Mouse (Mus musculus): ENCODE measurements at regions not wholly inside any gene's neighbourhood (a gene's known extent, or its start where the extent isn't known, plus 50 kb on each side); places are given as distances from the start of the nearest gene placed in this dataset.
A peak's percentile ranks its signal among the peaks of the same experiment; 100 is the strongest.

- H3K4me1 ChIP-seq (ENCODE audit: control insufficient read depth, insufficient read depth, low read length): no peaks in the 10 kb centered on the region
- H3K4me2 ChIP-seq (ENCODE audit: low read length): no peak overlapping the region
- no peak overlapping the region for H3K27ac ChIP-seq (ENCODE audit: low read length)
- H3K4me3 ChIP-seq (ENCODE audit: low read depth, low read length): no peak overlapping the region
- no peak for ATAC-seq
- no peaks in the 10 kb centered on the region for H3K27me3 ChIP-seq (ENCODE audit: control insufficient read depth, insufficient read depth, low read depth, low read length)
- H3K9ac ChIP-seq (ENCODE audit: low read depth, low read length): no peak overlapping the region
- no peaks in the 10 kb centered on the region for H3K36me3 ChIP-seq (ENCODE audit: control insufficient read depth, insufficient read depth, low read length)
- H3K9me3 ChIP-seq (replicated peaks; ENCODE audit: control insufficient read depth, low read length, poor library complexity, severe bottlenecking): no peaks in the 10 kb centered on the region
- 90% methylated on average over 2 of the region's 2 CpGs for WGBS
Measured at GRCm38 (mm10) chr6:103959002-103959401, 448.6 kb downstream of the Chl1 start.

GRCm38 (mm10) chr6:103967811-103968420, 457.5 kb downstream of the Chl1 start:
- no peak overlapping the region for H3K9ac ChIP-seq (ENCODE audit: low read depth, low read length)
- no peaks in the 10 kb centered on the region for H3K36me3 ChIP-seq (ENCODE audit: control insufficient read depth, insufficient read depth, low read length)
- H3K9me3 ChIP-seq (replicated peaks; ENCODE audit: control insufficient read depth, low read length, poor library complexity, severe bottlenecking): no peaks in the 10 kb centered on the region
- no peak for ATAC-seq
- WGBS: 90% methylated on average over 1 of the region's 1 CpGs
- H3K27ac ChIP-seq (ENCODE audit: low read length): no peak overlapping the region
- no peak overlapping the region for H3K4me3 ChIP-seq (ENCODE audit: low read depth, low read length)
- no peaks in the 10 kb centered on the region for H3K4me1 ChIP-seq (ENCODE audit: control insufficient read depth, insufficient read depth, low read length)
- H3K27me3 ChIP-seq (ENCODE audit: control insufficient read depth, insufficient read depth, low read depth, low read length): no peaks in the 10 kb centered on the region
- H3K4me2 ChIP-seq (ENCODE audit: low read length): no peak overlapping the region

GRCm38 (mm10) chr6:103999186-103999585, 488.8 kb downstream of the Chl1 start:
- 100% methylated on average over 1 of the region's 1 CpGs for WGBS
- H3K27me3 ChIP-seq (ENCODE audit: control insufficient read depth, insufficient read depth, low read depth, low read length): no peaks in the 10 kb centered on the region
- no peak overlapping the region for H3K4me2 ChIP-seq (ENCODE audit: low read length)
- H3K9ac ChIP-seq (ENCODE audit: low read depth, low read length): no peak overlapping the region
- H3K4me1 ChIP-seq (ENCODE audit: control insufficient read depth, insufficient read depth, low read length): no peaks in the 10 kb centered on the region
- H3K9me3 ChIP-seq (replicated peaks; ENCODE audit: control insufficient read depth, low read length, poor library complexity, severe bottlenecking): no peaks in the 10 kb centered on the region
- no peak overlapping the region for H3K27ac ChIP-seq (ENCODE audit: low read length)
- no peak overlapping the region for H3K4me3 ChIP-seq (ENCODE audit: low read depth, low read length)
- ATAC-seq: no peak
- no peaks in the 10 kb centered on the region for H3K36me3 ChIP-seq (ENCODE audit: control insufficient read depth, insufficient read depth, low read length)

GRCm38 (mm10) chr6:104028439-104029091, 464.0 kb upstream of the Cntn6 start:
- Histone ChIP-seq H3K4me3 (ENCODE audit: low read depth, low read length) (no peak overlapping the region), H3K9me3 (replicated peaks; ENCODE audit: control insufficient read depth, low read length, poor library complexity, severe bottlenecking) (no peaks in the 10 kb centered on the region), H3K4me1 (ENCODE audit: control insufficient read depth, insufficient read depth, low read length) (no peaks in the 10 kb centered on the region), H3K9ac (ENCODE audit: low read depth, low read length) (no peak overlapping the region), H3K36me3 (ENCODE audit: control insufficient read depth, insufficient read depth, low read length) (no peaks in the 10 kb centered on the region), H3K27me3 (ENCODE audit: control insufficient read depth, insufficient read depth, low read depth, low read length) (no peaks in the 10 kb centered on the region), H3K4me2 (ENCODE audit: low read length) (peak overlapping the region; percentile 21), H3K27ac (ENCODE audit: low read length) (no peak overlapping the region)
- peak; percentile 75 for ATAC-seq
- WGBS: 8% methylated on average over 9 of the region's 9 CpGs

GRCm38 (mm10) chr6:104038853-104039252, 453.7 kb upstream of the Cntn6 start:
- no peak for ATAC-seq
- H3K4me1 ChIP-seq (ENCODE audit: control insufficient read depth, insufficient read depth, low read length): no peaks in the 10 kb centered on the region
- H3K9me3 ChIP-seq (replicated peaks; ENCODE audit: control insufficient read depth, low read length, poor library complexity, severe bottlenecking): no peaks in the 10 kb centered on the region
- H3K4me2 ChIP-seq (ENCODE audit: low read length): no peak overlapping the region
- H3K9ac ChIP-seq (ENCODE audit: low read depth, low read length): no peak overlapping the region
- no peaks in the 10 kb centered on the region for H3K27me3 ChIP-seq (ENCODE audit: control insufficient read depth, insufficient read depth, low read depth, low read length)
- H3K4me3 ChIP-seq (ENCODE audit: low read depth, low read length): no peak overlapping the region
- H3K27ac ChIP-seq (ENCODE audit: low read length): no peak overlapping the region
- no peaks in the 10 kb centered on the region for H3K36me3 ChIP-seq (ENCODE audit: control insufficient read depth, insufficient read depth, low read length)

DNA sequence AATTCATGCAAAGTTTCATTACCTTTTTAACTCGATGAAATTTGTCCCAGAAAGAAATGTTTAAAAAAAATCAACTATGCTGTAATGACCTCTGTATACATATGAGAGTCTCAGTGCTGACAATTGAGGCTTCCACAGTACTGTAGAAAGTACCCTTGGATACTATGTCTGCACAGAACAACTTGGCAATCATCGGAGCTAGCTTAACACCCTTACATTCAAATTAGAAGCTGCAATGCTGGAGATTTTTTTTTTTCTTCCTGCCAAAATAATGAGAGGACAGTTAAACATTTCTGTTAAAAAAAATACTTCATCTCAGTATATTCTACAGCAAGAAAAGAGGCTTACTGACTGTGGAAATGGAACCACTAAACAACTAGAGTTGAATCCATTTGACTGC, 452.1 kb upstream of the Cntn6 start:
- no peak for ATAC-seq

GRCm38 (mm10) chr6:104055996-104056395, 436.6 kb upstream of the Cntn6 start:
- no peak for ATAC-seq
- H3K9ac ChIP-seq (ENCODE audit: low read depth, low read length): no peak overlapping the region
- H3K9me3 ChIP-seq (replicated peaks; ENCODE audit: control insufficient read depth, low read length, poor library complexity, severe bottlenecking): no peaks in the 10 kb centered on the region
- H3K27ac ChIP-seq (ENCODE audit: low read length): no peak overlapping the region
- H3K4me1 ChIP-seq (ENCODE audit: control insufficient read depth, insufficient read depth, low read length): no peaks in the 10 kb centered on the region
- H3K4me3 ChIP-seq (ENCODE audit: low read depth, low read length): no peak overlapping the region
- no peaks in the 10 kb centered on the region for H3K27me3 ChIP-seq (ENCODE audit: control insufficient read depth, insufficient read depth, low read depth, low read length)
- no peaks in the 10 kb centered on the region for H3K36me3 ChIP-seq (ENCODE audit: control insufficient read depth, insufficient read depth, low read length)
- H3K4me2 ChIP-seq (ENCODE audit: low read length): no peak overlapping the region
- 93% methylated on average over 1 of the region's 1 CpGs for whole genome bisulfite sequencing

More for the DNA sequence above, 452.1 kb upstream of the Cntn6 start:
- Histone ChIP-seq H3K9ac (ENCODE audit: low read depth, low read length) (no peak overlapping the region), H3K27ac (ENCODE audit: low read length) (no peak overlapping the region), H3K36me3 (ENCODE audit: control insufficient read depth, insufficient read depth, low read length) (no peaks in the 10 kb centered on the region), H3K4me1 (ENCODE audit: control insufficient read depth, insufficient read depth, low read length) (no peaks in the 10 kb centered on the region), H3K27me3 (ENCODE audit: control insufficient read depth, insufficient read depth, low read depth, low read length) (no peaks in the 10 kb centered on the region), H3K4me2 (ENCODE audit: low read length) (no peak overlapping the region), H3K9me3 (replicated peaks; ENCODE audit: control insufficient read depth, low read length, poor library complexity, severe bottlenecking) (no peaks in the 10 kb centered on the region), H3K4me3 (ENCODE audit: low read depth, low read length) (no peak overlapping the region)
- WGBS: 91% methylated on average over 2 of the region's 2 CpGs

DNA sequence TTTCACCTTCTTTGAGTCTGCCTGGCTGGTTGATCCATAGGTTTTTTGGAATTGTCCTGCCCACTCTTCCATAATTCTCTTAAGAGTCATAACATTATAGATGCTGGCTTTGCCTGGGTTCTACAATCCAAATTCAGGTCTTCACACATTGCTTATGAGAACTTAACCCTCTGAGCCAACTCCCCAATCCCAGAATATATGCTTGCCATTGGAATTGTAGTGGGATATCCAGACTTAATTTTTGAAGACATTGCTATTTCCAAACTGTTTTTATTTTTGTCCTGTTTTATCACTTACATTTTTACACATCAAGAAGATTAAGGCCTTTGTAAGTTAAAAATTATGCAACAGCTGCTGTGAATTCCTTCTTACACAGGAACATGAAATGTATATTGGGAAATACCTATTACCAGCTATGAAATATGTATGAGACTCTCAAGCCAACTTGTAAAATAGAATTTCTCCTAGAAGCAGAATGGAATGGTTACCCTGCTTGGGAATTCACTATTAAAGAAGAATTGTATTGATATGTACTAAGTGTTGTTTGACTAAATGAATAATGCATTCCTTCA, 430.8 kb upstream of the Cntn6 start:
- no peaks in the 10 kb centered on the region for H3K36me3 ChIP-seq (ENCODE audit: control insufficient read depth, insufficient read depth, low read length)
- no peaks in the 10 kb centered on the region for H3K27me3 ChIP-seq (ENCODE audit: control insufficient read depth, insufficient read depth, low read depth, low read length)
- no peak overlapping the region for H3K9ac ChIP-seq (ENCODE audit: low read depth, low read length)
- no peak overlapping the region for H3K4me2 ChIP-seq (ENCODE audit: low read length)
- H3K4me1 ChIP-seq (ENCODE audit: control insufficient read depth, insufficient read depth, low read length): no peaks in the 10 kb centered on the region
- H3K9me3 ChIP-seq (replicated peaks; ENCODE audit: control insufficient read depth, low read length, poor library complexity, severe bottlenecking): no peaks in the 10 kb centered on the region
- no peak overlapping the region for H3K4me3 ChIP-seq (ENCODE audit: low read depth, low read length)
- no peak for ATAC-seq
- no peak overlapping the region for H3K27ac ChIP-seq (ENCODE audit: low read length)

GRCm38 (mm10) chr6:104080581-104080980, 412.0 kb upstream of the Cntn6 start:
- 53% methylated on average over 3 of the region's 3 CpGs for WGBS
- no peak for ATAC-seq
- Histone ChIP-seq H3K9ac (ENCODE audit: low read depth, low read length) (no peak overlapping the region), H3K36me3 (ENCODE audit: control insufficient read depth, insufficient read depth, low read length) (no peaks in the 10 kb centered on the region), H3K4me3 (ENCODE audit: low read depth, low read length) (no peak overlapping the region), H3K9me3 (replicated peaks; ENCODE audit: control insufficient read depth, low read length, poor library complexity, severe bottlenecking) (no peaks in the 10 kb centered on the region), H3K27me3 (ENCODE audit: control insufficient read depth, insufficient read depth, low read depth, low read length) (no peaks in the 10 kb centered on the region), H3K4me1 (ENCODE audit: control insufficient read depth, insufficient read depth, low read length) (no peaks in the 10 kb centered on the region), H3K27ac (ENCODE audit: low read length) (no peak overlapping the region), H3K4me2 (ENCODE audit: low read length) (no peak overlapping the region)

Measured in midbrain, embryonic 16.5 days (tissue).